Mouse (Mus musculus) common myeloid progenitor, adult 5-6 weeks (primary cell): ENCODE results near the gene Rbfox3. TPM values are rescaled to one million over a fixed set of nuclear protein-coding genes. Genes with fewer than 3 reads are reported as not detected.

Source experiments
- ATAC-seq: replicated peaks from 2 replicates; pipeline ENCODE4 v1.8.0; 2016; ENCODE audit warnings: low read depth, mild to moderate bottlenecking, moderate TSS enrichment, inconsistent platforms; ENCODE audit not compliant: poor library complexity, severe bottlenecking
- total RNA-seq: library from RNA; stranded (forward); fragments of 200-1000, 187-1606 nt; gene quantifications from 2 replicates; pipeline ENCODE4 v1.2.3, GENCODE M21; 2017

The Rbfox3 gene
- total RNA-seq, 1 experiment from 2014 or later: not detected

DNA sequence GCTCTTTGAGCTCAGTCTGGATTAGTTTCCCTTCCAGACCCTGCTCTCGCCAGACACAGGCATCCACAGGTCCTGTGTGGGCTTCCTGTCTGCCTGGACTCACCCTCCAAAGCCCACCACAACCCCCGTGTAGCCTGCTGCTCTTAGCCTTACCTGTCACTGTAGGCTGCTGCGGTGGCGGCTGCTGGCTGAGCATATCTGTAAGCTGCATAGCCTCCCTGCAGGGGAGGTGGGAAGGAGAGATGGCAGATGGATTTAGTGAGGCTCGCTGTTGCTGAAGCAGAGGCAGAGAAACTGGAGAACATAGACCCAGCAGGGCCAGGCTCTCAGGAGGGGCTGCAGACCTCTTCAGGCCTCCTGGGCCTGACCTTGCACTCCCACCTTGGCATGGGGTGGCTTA is 416.3 kb downstream of the Rbfox3 start:
- ATAC-seq: no peak

DNA sequence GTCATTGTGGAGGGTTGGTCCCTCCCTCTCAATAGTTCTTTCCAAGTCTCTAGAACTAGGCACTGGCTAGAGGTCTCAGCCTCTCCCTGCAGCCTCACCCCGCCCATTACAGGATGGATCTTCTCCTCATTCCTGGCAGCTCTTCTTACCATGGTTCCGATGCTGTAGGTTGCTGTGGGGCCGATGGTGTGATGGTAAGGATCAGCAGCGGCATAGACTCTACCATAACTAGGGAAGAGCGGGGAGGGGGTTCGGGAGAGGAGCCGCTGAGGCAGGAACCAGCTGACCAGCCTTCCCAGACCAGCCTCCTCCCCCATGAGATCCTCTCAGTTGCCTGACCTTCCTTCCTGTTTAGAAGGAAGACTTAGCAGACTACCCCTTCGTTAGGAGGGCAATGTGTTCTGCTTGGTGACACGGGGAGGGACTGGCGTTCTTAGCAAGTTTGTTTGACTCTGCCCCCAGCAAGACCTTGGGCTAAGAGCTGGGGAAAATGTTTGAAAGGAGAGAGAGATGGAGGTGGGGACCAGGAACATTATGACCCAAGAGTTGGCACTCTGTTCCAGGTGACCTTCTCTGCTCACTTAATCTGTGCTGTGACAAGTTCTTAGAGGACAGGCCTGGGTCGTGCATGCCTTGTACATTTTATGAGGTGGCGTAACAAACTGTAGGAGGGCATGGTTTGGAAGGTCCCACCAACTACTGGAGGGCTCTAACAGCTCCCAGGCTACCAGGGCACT is 417.2 kb downstream of the Rbfox3 start:
- ATAC-seq: no peak

DNA sequence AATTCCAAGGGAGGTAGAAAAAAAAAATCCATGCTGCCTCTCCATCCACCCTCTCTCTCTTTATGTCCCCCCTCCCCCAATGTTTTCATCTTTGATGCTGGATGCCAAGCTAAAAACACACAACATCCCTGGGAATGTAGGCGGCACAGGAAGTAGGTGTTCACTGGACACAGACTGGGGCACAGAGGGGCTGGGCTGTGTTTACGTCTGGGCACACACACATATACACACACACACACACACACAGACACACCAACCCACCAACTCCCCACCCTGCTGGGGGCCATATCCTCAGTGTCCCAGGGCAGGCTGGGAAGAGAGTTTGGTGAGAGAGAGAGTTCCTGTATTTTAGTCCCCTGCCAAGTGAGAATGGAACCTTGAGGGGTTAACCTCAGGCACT is 417.9 kb downstream of the Rbfox3 start:
- no peak for ATAC-seq

DNA sequence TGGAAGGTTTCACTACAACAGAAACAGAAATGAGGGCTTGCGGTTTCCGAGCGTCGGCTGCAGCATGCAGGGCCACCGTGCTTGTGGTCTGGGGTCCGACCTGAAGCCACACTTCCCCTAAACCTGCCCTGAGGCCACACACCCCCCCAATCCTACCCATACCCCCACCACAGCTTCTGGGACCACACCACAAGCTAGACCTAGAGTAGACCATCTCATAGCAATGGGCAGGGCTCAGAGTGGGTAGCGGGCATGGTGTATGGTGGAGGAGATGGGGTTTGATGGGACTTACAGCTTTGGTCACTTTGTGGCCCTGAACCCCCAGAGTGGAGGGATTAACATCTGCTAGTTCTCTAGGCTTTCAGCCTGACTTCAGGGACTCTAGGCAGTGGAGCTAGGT is 420.2 kb downstream of the Rbfox3 start:
- no peak for ATAC-seq

DNA sequence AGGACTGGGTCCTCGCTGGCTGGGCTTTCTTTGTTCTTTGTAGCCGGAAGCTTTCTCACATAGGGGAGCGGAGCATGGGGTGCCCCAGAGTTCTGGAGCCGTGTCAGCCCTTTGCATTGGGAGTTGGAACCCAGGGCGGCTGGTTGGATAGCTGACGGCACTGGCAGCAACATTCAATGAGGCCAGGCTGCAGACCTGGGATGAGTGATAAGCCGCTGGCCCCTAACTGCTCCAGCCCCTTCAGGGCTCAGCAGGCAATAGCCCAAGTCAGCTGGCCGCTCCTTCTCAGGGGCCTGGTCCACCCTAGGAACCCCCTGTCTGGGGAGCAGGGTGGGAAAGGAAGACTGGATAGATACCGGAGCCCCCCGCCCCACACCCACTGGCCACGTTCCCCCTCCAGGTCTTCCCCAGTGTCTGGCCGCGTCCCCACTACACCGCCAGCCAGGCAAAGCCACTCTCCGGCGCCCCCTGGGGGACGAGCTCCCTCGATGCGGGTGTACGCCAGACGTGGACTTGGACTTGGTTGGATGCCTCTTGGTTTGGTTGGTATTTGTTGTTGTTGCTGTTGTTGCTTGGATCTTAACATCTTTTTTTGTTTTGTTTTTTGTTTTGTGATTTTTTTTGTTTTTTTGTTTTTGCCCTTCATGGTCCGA is 420.7 kb downstream of the Rbfox3 start:
- ATAC-seq: peak; percentile 82

DNA sequence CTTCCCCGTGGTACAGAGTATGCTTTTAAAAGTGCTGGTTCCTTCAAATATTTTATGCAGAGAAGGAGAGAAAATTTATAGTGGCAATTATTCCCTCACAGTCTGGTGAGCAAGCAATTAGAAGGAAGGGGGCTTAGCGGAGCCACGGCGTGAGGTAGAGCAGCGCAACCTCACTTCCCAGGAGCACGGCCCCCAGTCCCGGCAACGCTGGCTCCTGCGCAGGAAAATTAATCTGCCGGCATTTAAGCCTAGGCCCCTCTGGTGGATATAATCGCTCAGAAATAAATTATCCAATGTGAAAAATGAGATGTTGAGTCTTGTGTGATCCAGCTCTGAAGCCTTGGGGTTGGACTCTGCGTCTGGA is 422.5 kb downstream of the Rbfox3 start:
- ATAC-seq: no peak

DNA sequence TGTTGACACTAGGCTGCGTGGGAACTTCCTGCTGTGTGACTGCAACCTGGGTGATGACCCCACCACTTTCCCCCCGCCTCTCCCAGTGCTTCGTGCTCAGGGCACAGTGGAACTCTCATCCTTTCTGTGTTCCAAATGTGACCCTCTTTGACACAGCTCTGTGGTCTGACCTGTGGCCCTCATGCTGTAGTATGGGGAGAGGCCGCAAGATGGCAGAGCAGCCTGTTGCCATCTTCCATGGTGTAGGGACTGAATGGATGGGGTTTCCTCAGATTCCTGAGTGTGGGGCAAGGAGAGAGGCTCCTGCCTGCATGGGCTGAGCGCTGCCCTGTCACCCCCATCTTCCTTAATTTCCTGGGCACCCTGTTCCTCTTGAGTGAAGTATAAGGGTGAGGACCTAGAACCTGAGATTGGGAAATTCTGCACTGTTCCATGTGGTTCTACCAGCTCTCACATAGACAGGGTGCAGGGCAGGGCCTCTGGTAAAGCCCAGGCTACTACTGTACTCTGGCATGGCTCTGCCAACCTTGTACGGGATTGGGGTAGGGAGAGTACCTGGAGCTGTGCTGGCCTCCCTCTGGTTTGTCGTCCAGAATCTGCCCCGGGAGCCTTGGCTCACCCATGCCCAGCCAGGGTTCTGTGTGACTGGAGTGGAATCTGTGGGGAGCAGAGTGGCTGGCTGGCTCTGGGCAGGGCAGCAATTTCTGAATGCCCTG is 423.0 kb downstream of the Rbfox3 start:
- no peak for ATAC-seq

DNA sequence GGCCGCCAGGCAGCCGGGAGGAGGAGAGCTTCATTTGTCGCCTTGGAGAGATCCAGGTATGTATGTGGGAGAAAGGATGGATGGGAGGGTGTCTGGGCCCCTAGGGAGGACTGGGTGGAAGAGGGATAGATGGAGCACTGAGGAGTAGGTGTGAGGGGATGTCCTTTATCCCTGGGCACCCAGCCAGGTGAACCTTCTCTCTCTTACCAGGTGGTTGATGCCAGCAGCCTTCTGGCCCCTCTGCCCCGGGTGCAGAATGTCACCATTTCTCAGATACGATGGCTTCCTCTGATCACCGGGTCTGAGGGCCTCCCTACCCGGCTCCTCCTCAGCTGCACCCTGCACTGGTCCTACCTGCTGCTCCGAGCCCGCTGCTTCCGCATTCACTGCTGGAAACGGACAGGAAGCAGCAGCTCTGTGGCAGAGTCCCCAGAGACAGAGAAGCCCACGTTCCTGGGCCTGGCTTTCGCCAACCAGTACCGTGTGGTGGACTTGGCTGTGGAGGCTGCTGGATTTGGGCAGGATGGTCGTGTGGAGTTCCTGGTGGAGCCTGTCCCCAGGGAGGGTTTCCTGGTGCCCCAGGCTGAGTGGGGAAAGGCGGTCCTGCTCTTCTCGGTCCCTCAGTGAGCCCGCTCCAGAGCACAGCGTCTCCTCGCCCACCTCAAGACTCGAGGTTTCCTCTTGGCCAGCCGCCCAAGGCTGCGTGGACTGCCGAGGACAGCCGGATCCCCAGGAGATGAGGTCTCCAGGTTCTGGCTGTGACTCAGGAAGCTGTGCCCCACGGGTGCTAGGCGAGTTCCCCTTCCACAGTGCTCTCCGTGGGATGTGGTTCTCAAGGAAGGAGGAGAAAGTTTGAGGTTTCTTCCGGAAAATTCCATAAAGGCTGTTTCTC is 424.3 kb downstream of the Rbfox3 start:
- ATAC-seq: no peak

DNA sequence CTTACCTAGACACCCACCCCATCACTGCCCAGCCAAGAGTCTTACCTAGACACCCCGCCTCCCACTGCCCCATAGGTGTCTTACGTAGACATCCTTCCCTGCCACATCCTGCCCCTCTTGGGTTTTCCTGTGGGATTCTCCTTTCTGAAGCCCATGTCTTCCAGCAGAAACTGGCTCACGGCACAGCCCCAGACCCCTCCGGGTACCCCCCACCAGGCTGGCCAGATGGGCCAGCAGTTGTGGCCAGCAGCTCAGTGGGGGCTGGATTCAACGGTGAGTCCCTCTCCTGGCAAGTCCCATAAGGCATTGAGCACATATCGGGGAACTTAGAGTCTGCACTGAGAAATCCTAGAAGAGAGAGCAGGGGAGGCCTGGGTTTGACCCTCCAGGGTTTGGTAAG is 425.1 kb downstream of the Rbfox3 start:
- ATAC-seq: no peak

DNA sequence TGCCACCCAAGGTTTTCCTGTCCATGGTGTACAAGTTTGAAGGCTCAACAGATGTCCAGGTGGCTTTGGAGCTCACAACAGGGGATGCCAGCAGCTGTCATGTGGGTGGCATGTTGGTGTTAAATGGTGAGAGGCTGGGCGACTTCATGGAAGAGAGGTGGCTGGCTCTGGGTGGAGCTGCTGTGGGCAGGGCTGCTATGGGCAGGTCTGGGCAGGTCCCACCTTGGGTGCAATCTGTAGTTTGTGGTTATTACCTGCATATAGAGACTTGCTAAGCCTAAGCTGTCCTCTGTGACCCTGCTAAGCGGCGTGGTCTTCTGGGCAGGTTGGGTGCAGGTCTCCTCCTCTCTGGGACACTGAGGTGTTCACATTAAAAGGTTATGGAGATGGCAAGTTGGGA is 425.6 kb downstream of the Rbfox3 start:
- no peak for ATAC-seq

DNA sequence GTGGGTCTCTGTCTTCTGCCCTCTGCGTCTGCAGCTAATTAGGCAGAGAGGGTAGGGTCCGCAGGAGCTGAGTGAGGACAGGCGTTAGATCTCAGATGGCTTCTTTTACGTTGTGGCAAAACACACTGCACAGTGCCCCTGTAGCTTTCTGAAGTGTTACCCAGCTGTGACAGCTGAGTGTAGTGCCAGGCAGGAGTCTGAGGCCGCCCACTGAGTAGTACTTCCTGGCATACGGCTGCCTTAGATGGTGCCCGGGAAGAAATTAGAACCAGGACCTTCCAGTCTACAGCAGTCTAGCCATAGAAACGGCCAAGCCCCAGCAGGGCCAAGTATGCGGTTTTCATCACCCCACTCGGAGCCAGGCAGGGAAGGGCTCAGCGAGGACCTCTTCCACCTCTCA is 426.1 kb downstream of the Rbfox3 start:
- ATAC-seq: no peak

DNA sequence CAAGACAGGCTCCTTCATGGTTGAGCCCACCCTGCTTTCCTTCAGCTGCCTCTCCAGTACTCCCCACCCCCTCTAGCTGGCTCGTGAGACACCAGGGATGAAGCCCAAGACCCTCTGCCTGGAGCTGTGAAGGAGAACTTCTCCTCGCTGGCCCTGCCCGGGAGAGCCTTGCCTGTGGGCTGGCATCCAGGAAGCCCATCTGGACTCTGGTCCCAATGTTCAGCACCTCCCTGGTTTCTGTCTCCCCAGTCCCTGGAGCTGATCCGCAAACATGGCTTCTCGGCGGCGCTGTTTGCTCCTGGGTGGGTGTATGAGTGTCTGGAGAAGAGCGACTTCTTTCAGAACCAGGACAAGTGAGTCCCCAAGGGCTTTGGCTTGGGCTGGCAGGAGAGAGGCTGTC is 427.2 kb downstream of the Rbfox3 start:
- ATAC-seq: no peak

DNA sequence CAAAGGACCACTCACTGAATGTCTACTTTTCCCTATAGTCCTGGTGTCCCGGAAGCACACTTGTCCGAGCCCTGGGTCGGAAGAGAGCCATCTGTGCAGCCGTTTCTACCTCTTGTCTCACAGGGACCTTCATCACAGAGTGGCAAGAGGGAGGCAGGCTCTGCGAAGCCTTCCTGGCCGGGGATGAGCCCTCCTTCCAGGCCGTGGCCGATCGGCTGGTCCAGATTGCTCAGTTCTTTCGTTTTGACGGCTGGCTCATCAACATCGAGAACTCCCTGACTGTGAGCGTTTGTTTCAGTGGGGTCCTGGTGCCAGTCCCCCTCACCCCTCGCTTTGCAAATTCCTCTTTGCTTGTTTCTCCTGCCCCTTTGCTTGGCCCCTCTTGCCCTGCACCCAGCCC is 429.6 kb downstream of the Rbfox3 start:
- no peak for ATAC-seq

DNA sequence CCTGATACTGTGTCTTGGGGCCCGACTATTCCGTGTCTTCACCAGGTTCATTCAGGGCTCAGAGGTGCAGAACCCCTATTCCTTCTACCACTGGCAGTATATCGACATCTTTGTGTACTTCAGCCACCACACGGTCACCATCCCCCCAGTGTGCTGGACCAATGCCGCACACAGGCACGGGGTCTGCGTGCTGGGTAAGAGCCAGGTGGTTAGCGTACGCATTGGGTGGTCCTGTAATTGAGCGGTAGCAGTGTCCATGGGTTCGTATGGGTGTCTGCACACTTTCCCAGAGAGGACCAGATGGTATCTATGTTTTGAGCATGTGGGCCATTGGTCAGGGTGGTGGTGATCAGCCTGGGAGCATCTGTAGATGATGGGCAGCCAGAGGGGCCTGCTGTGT is 430.2 kb downstream of the Rbfox3 start:
- no peak for ATAC-seq

DNA sequence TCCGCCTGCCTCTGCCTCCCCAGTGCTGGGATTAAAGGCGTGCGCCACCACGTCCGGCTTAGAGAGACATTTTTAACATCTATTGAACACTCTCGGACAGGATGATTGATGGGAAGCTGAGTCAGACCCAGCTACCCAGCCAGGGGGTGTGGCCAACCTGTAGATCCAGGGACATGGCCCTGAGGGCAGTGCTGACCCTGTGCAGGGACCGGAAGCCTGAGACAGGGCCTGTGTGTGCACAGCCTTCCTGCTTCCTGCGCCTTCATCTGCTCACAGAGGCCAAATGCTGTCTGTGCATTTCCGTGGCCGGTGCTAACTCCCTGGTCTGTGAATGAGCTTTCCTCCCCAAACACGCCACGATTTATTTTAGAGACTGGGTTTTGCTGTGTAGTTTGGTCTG is 431.6 kb downstream of the Rbfox3 start:
- no peak for ATAC-seq

DNA sequence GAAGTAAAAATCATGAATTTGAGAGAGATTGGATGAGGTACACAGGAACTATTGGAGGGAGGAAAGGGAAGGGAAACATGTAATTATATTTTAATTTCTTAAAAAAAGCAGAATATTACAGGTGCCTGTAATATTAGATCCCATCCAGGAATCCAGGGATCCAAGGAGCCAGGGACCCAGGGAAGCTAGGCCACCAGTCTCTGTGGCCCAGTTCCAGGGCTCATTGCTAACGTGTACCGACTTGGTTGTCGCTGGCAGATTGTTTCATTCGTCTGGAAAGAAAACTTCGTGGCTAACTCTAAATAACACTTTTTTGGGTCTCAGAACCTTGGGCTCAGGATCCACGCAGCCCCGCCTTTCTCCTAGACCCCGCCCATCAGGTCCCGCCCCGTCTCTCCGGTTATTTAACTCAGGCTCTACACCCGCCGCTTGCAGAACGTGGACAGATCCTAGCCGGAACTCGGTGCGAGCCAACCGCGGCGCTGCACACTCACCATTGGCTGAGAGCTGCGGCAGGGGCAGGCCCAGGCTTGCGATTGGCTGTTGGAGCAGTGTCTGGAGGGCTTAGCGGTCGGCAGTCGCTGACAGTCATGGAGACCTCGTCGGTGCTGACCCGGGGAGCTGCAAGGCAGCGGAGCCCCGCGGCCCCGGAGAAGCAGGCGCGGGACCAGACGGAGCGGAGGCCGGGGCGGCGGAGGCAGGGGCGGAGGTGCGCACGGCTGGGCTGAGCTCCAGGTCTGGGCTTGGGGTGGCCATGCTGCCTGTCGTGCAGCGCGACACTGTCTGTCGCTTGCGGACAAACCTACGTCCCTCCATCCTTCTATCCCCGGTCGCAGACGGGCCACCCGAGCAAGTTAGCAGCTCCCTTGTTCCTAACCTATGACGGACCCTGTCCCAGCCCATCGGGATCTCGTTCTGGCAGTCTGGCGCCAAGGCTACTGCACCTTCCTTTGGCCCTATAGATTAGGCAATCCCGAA is 434.7 kb downstream of the Rbfox3 start, which contains the start of gene Engase:
Engase (plus strand) TSS at position 434 of the 978 bp plus-strand sequence.
- ATAC-seq: peak; percentile 99

DNA sequence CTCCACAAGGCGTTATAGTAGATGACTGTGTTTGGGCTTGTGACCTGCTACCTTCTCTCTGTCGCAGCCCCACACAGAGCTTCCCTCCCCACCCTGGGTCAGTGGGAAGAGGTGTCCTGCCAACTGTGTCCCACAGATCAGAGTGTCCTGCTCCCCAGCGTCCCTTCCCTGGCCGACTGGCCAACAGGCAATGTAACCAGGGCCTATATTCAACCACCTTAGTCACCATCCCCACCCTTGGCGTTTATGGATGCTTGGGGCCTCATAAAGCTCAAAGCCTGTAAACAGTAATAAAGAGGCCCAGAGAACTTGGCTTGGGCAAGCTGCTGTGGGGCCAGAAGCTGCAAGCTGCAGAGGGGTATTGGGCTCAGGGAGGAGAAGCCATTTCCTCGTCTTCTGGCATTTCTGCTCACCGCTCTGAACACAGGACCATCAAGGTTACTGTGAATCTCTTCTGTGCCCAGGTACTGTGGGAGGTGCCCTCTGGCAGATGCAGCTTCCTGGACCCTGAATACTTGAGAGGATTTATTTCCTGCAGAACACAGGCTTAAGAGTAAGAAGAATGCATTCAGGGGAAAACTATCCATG is 435.8 kb downstream of the Rbfox3 start:
- no peak for ATAC-seq

DNA sequence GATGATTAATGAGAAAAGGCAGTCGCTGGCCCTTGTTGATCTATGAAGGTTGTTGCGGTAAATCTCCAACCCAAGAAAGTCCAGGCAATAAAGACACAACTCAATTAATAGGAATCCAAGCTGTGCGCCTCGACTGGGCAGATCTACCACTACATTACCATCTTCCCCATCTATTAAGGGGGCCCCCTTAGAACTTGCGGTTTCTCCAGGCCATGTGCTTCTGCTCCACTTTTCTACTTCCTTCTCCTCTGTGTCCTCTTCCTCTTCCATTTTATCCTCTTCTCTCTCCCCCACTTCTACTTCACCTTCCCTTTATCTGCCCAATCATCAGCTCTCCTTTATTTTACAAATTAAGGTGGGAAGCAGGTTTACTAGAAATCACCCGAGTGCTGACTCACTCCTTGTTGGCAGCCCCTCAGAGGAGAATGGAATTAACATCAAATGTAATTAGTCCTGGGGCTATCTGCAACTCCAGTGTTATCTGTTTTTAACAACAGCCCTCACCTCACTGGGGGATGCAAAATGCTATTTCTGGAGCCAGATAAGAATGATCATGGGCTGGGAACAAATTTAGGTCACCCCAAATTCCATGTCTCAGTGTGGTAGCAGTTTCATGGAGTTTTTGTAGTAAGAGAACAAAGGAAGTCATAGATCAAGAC is 437.4 kb downstream of the Rbfox3 start:
- no peak for ATAC-seq
